Mouse (Mus musculus) urinary bladder, postnatal 36 days (tissue): ENCODE measurements around the gene Cfap221.

Experiments
- DNase-seq, 2 experiments: peaks; one replicate each; pipeline ENCODE4 v3.0.0; 2022; ENCODE audit warnings: low spot score in 2 of 2, mixed read lengths in 1 of 2

Cfap221 gene

GRCm38 (mm10) chr1:119996798-119997581, at the start of gene Cfap221:
Gene Cfap221, minus strand, starts transcription at chr1:119997234.
- peak; percentile 10 to 61 for DNase-seq

- DNase-seq = no peak
Observed at GRCm38 (mm10) chr1:120044584-120044983, 47.5 kb upstream of the Cfap221 start.

GRCm38 (mm10) chr1:120042421-120042820, 45.4 kb upstream of the Cfap221 start:
- no peak for DNase-seq

GRCm38 (mm10) chr1:120038594-120038993, 41.6 kb upstream of the Cfap221 start:
- DNase-seq = no peak

GRCm38 (mm10) chr1:120037021-120037683, 40.1 kb upstream of the Cfap221 start:
- no peak for DNase-seq

- DNase-seq = no peak
Observed at GRCm38 (mm10) chr1:120035456-120036034, 38.5 kb upstream of the Cfap221 start.

- no peak for DNase-seq
Observed at GRCm38 (mm10) chr1:120034793-120035192, 37.8 kb upstream of the Cfap221 start.

GRCm38 (mm10) chr1:120033469-120033854, 36.4 kb upstream of the Cfap221 start:
- no peak for DNase-seq

GRCm38 (mm10) chr1:120032804-120033468, 35.9 kb upstream of the Cfap221 start:
- peak; percentile 59 to 84 for DNase-seq

GRCm38 (mm10) chr1:120030474-120030873, 33.4 kb upstream of the Cfap221 start:
- DNase-seq = no peak

- DNase-seq = no peak
Observed at GRCm38 (mm10) chr1:120027693-120028092, 30.7 kb upstream of the Cfap221 start.

- no peak for DNase-seq
Observed at GRCm38 (mm10) chr1:120025050-120025439, 28.0 kb upstream of the Cfap221 start.

GRCm38 (mm10) chr1:120024331-120025049, 27.5 kb upstream of the Cfap221 start:
- DNase-seq = no peak

- no peak for DNase-seq
Observed at GRCm38 (mm10) chr1:120021951-120022350, 24.9 kb upstream of the Cfap221 start.

GRCm38 (mm10) chr1:120020322-120020897, 23.4 kb upstream of the Cfap221 start:
- no peak for DNase-seq

- DNase-seq = no peak
Observed at GRCm38 (mm10) chr1:120019428-120019827, 22.4 kb upstream of the Cfap221 start.

GRCm38 (mm10) chr1:120018900-120019299, 21.9 kb upstream of the Cfap221 start:
- no peak for DNase-seq

- DNase-seq = no peak
Observed at GRCm38 (mm10) chr1:120016240-120016639, 19.2 kb upstream of the Cfap221 start.

- peak; percentile 38 to 64 for DNase-seq
Observed at GRCm38 (mm10) chr1:120013111-120013510, 16.1 kb upstream of the Cfap221 start.

- no peak for DNase-seq
Observed at GRCm38 (mm10) chr1:120012638-120013037, 15.6 kb upstream of the Cfap221 start.
